Mouse (Mus musculus) R1 (cell line): ENCODE results near the gene Elmo2.

Source experiments
- DNase-seq: peaks from one replicate; pipeline ENCODE4 v3.0.0-alpha.2; 2018; ENCODE audit warnings: low read depth, low spot score

Elmo2 gene

GRCm38 (mm10) chr2:165323928-165324327, 2.4 kb downstream of the Elmo2 start:
- no peak for DNase-seq

- DNase-seq: no peak
Measured at GRCm38 (mm10) chr2:165323484-165323883, 2.8 kb downstream of the Elmo2 start.

GRCm38 (mm10) chr2:165321981-165322735, 4.1 kb downstream of the Elmo2 start:
- no peak for DNase-seq

- DNase-seq: peak; percentile 30
Measured at GRCm38 (mm10) chr2:165321381-165321888, 4.8 kb downstream of the Elmo2 start.

- peak; percentile 24 for DNase-seq
Measured at GRCm38 (mm10) chr2:165320531-165321150, 5.6 kb downstream of the Elmo2 start.

GRCm38 (mm10) chr2:165319503-165319902, 6.8 kb downstream of the Elmo2 start:
- no peak for DNase-seq

- DNase-seq: no peak
Measured at GRCm38 (mm10) chr2:165318941-165319340, 7.3 kb downstream of the Elmo2 start.

GRCm38 (mm10) chr2:165317621-165318263, 8.5 kb downstream of the Elmo2 start:
- no peak for DNase-seq

- DNase-seq: peak; percentile 85
Measured at GRCm38 (mm10) chr2:165316837-165317473, 9.3 kb downstream of the Elmo2 start.

- no peak for DNase-seq
Measured at GRCm38 (mm10) chr2:165316204-165316603, 10.1 kb downstream of the Elmo2 start.

GRCm38 (mm10) chr2:165314197-165314596, 12.1 kb downstream of the Elmo2 start:
- DNase-seq: no peak

- DNase-seq: no peak
Measured at GRCm38 (mm10) chr2:165312381-165312780, 13.9 kb downstream of the Elmo2 start.

GRCm38 (mm10) chr2:165311577-165311976, 14.7 kb downstream of the Elmo2 start:
- no peak for DNase-seq

GRCm38 (mm10) chr2:165310818-165311425, 15.4 kb downstream of the Elmo2 start:
- no peak for DNase-seq

GRCm38 (mm10) chr2:165307801-165308200, 18.5 kb downstream of the Elmo2 start:
- no peak for DNase-seq

- DNase-seq: no peak
Measured at GRCm38 (mm10) chr2:165305438-165305837, 20.8 kb downstream of the Elmo2 start.

GRCm38 (mm10) chr2:165304819-165305218, 21.5 kb downstream of the Elmo2 start:
- DNase-seq: no peak

GRCm38 (mm10) chr2:165303354-165304012, 22.8 kb downstream of the Elmo2 start:
- no peak for DNase-seq

- no peak for DNase-seq
Measured at GRCm38 (mm10) chr2:165301409-165301808, 24.9 kb downstream of the Elmo2 start.

- no peak for DNase-seq
Measured at GRCm38 (mm10) chr2:165300885-165301284, 25.4 kb downstream of the Elmo2 start.

GRCm38 (mm10) chr2:165300424-165300823, 25.9 kb downstream of the Elmo2 start:
- DNase-seq: no peak
